Mouse (Mus musculus) liver, adult 2 months (tissue): ENCODE results near the gene Dera.

Experiments used
- CTCF ChIP-seq: fragments of 200-500 bp; IDR thresholded peaks from 2 replicates; pipeline ENCODE4 v1.5.1; 2011; ENCODE audit warnings: low read depth, low read length, control low read depth
- POLR2A ChIP-seq: fragments of 200-500 bp; IDR thresholded peaks from 2 replicates; pipeline ENCODE4 v1.6.1; 2011; ENCODE audit warnings: low read length, control low read depth; ENCODE audit not compliant: insufficient read depth; ENCODE audit errors: extremely low read depth

- TF ChIP-seq CTCF (no peak), POLR2A (peak; percentile 92)
Measured at GRCm38 (mm10) chr6:137754056-137754856, at the start of gene Dera.
